Mouse (Mus musculus): ENCODE data around the gene Lrrc58. TPM values are rescaled to one million over a fixed set of nuclear protein-coding genes. Genes with fewer than 3 reads are reported as not detected.

Gene Lrrc58
- polyA plus RNA-seq, 2 experiments, result 4.1 to 8.7 TPM

DNA sequence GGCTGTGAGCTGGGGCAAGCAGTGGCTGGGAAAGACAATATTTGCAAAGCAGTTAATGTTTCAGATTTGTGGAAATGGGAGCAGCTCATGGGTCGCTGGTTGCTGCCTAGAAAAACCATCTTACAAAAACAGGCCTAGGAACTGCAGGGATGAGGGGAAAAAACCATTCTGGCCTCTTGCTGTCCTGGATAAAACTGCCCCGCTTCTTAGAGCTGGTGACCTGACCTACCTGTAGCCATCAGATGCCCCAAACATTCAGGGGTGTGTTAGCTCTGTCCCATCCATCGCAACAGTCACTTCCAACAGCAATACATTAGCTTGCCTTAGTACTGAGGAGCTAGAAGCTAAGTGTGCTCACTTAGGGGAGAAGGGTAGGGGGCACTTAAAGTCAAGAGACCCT lies 20.8 kb downstream of the Lrrc58 start:
- Histone ChIP-seq H3K4me3 (ENCODE audit: insufficient read depth in 1 of 2, low read depth in 2 of 2, low read length in 2 of 2) (no peak overlapping the region), H3K9me3 (ENCODE audit: control insufficient read depth, low read length) (no peaks in the 10 kb centered on the region), H3K27ac (no peak overlapping the region), H3K4me1 (replicated peaks; ENCODE audit: control insufficient read depth in 2 of 2, insufficient read depth in 2 of 2, low read length in 1 of 2) (peaks cover 2 to 9% of the 10 kb centered on the region in 2 experiments; a peak in 3 of 4 replicates), H3K36me3 (replicated peaks; ENCODE audit: control insufficient read depth, insufficient read depth, low read depth) (no peaks in the 10 kb centered on the region; the same call in 1 of the 2 replicates), H3K9ac (replicated peaks) (no peak overlapping the region), H3K4me2 (ENCODE audit: low read depth) (no peak overlapping the region), H3K27me3 (ENCODE audit: control insufficient read depth, insufficient read depth, low read length) (no peaks in the 10 kb centered on the region)
- TF ChIP-seq CTCF (IDR thresholded peaks at IDR 0.05; ENCODE audit: low read depth) (no peak), EP300 (IDR thresholded peaks at IDR 0.05; ENCODE audit: low read depth) (no peak)
- ATAC-seq (ENCODE audit: insufficient read depth) (no peak), DNase-seq (ENCODE audit: low read depth in 3 of 3, low spot score in 3 of 3) (no peak)
- 70% methylated on average over 3 of the region's 3 CpGs for WGBS (ENCODE audit: insufficient replicate concordance)

DNA sequence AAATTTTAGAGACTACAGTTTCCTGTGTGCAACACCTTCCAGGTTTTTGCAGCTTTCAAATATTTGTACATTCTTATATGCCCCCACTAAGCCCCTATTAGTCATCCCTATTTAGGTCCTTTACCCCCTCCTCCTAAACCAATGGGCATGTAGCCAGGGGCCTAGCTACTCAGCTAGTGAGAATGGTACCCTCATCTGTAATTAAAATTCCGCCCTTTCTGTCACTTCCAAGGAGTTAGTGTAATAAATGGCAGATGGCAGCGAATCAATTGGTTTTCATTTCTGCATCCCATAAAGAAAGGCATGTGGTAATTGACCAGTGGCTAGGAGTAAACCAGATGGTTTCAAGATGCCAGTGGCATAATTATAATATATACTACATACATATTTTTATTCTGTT lies 24.5 kb downstream of the Lrrc58 start:
- DNase-seq (ENCODE audit: low read depth in 3 of 3, low spot score in 3 of 3) (no peak), ATAC-seq (ENCODE audit: insufficient read depth) (no peak)
- Histone ChIP-seq H3K4me1 (replicated peaks; ENCODE audit: control insufficient read depth in 2 of 2, insufficient read depth in 2 of 2, low read length in 1 of 2) (peaks cover 4 to 13% of the 10 kb centered on the region in 2 experiments; a peak in 3 of 4 replicates), H3K36me3 (replicated peaks; ENCODE audit: control insufficient read depth, insufficient read depth, low read depth) (no peaks in the 10 kb centered on the region; the same call in 1 of the 2 replicates), H3K27ac (no peak overlapping the region), H3K9me3 (ENCODE audit: control insufficient read depth, low read length) (no peaks in the 10 kb centered on the region), H3K4me2 (ENCODE audit: low read depth) (no peak overlapping the region), H3K27me3 (ENCODE audit: control insufficient read depth, insufficient read depth, low read length) (no peaks in the 10 kb centered on the region), H3K9ac (replicated peaks) (no peak overlapping the region), H3K4me3 (ENCODE audit: insufficient read depth in 1 of 2, low read depth in 2 of 2, low read length in 2 of 2) (no peak overlapping the region)
- no peak for TF ChIP-seq EP300 (IDR thresholded peaks at IDR 0.05; ENCODE audit: low read depth)
- no peak for TF ChIP-seq CTCF (IDR thresholded peaks at IDR 0.05; ENCODE audit: low read depth)
- 55% methylated on average over 2 of the region's 2 CpGs for WGBS (ENCODE audit: insufficient replicate concordance)

DNA sequence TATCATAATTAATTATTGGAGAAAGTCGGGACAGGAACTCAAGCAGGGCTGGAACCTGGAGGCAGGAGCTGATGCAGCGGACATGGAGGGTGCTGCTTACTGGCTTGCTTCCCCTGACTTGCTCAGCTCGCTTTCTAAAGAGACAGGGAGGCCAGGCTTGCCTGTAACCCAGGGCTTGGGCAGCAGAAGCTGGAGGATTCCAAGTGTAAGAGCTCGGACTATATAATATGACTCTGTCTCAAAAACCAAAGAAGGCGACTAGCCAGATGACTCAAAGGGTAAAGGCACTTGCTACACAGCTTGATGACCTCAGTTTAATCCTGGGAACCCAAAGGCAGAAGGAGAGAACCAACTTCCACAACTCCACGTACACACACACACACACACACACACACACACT lies 25.2 kb downstream of the Lrrc58 start:
- ATAC-seq (ENCODE audit: insufficient read depth) (no peak), DNase-seq (ENCODE audit: low read depth in 3 of 3, low spot score in 3 of 3) (no peak)
- no peak overlapping the region for H3K4me2 ChIP-seq (ENCODE audit: low read depth)
- no peaks in the 10 kb centered on the region for H3K9me3 ChIP-seq (ENCODE audit: control insufficient read depth, low read length)
- no peak for TF ChIP-seq CTCF (IDR thresholded peaks at IDR 0.05; ENCODE audit: low read depth)
- no peak for TF ChIP-seq EP300 (IDR thresholded peaks at IDR 0.05; ENCODE audit: low read depth)
- 49% methylated on average over 6 of the region's 6 CpGs for WGBS (ENCODE audit: insufficient replicate concordance)
- H3K4me3 ChIP-seq (ENCODE audit: insufficient read depth in 1 of 2, low read depth in 2 of 2, low read length in 2 of 2), result no peak overlapping the region
- no peak overlapping the region for H3K27ac ChIP-seq
- H3K27me3 ChIP-seq (ENCODE audit: control insufficient read depth, insufficient read depth, low read length), result no peaks in the 10 kb centered on the region
- H3K36me3 ChIP-seq (replicated peaks; ENCODE audit: control insufficient read depth, insufficient read depth, low read depth), result no peaks in the 10 kb centered on the region; the same call in 1 of the 2 replicates
- peaks cover 4 to 13% of the 10 kb centered on the region in 2 experiments; a peak in 3 of 4 replicates for H3K4me1 ChIP-seq (replicated peaks; ENCODE audit: control insufficient read depth in 2 of 2, insufficient read depth in 2 of 2, low read length in 1 of 2)
- no peak overlapping the region for H3K9ac ChIP-seq (replicated peaks)

DNA sequence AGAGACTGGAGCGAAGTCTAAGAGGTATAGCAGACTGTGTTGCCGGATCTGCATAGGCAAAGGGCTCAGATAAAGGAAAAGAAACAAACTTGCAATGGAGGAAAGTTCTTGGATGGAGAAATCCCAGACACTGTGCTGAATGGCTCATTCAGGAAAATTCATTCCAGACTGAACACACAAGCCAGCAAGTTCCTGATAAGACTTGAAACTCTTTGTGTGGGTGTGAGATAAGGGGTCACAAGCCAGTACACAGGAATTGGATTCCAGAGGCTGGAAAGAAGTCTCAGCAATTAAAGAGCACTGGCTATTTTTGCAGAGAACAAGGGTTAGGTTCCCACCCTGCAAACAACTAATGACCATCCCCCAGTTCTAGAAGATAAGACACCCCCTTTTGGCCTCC lies 25.8 kb downstream of the Lrrc58 start:
- no peak overlapping the region for H3K4me2 ChIP-seq (ENCODE audit: low read depth)
- no peaks in the 10 kb centered on the region for H3K27me3 ChIP-seq (ENCODE audit: control insufficient read depth, insufficient read depth, low read length)
- no peaks in the 10 kb centered on the region; the same call in 1 of the 2 replicates for H3K36me3 ChIP-seq (replicated peaks; ENCODE audit: control insufficient read depth, insufficient read depth, low read depth)
- no peak overlapping the region for H3K27ac ChIP-seq
- no peak for ATAC-seq (ENCODE audit: insufficient read depth)
- H3K9ac ChIP-seq (replicated peaks), result no peak overlapping the region
- WGBS (ENCODE audit: insufficient replicate concordance), result 54% methylated on average over 2 of the region's 2 CpGs
- TF ChIP-seq CTCF (IDR thresholded peaks at IDR 0.05; ENCODE audit: low read depth) (no peak), EP300 (IDR thresholded peaks at IDR 0.05; ENCODE audit: low read depth) (no peak)
- peaks cover 4 to 13% of the 10 kb centered on the region in 2 experiments; a peak in 3 of 4 replicates for H3K4me1 ChIP-seq (replicated peaks; ENCODE audit: control insufficient read depth in 2 of 2, insufficient read depth in 2 of 2, low read length in 1 of 2)
- H3K9me3 ChIP-seq (ENCODE audit: control insufficient read depth, low read length), result no peaks in the 10 kb centered on the region
- DNase-seq (ENCODE audit: low read depth in 3 of 3, low spot score in 3 of 3), result peak in 1 of 3 experiments; percentile 23
- H3K4me3 ChIP-seq (ENCODE audit: insufficient read depth in 1 of 2, low read depth in 2 of 2, low read length in 2 of 2), result no peak overlapping the region

DNA sequence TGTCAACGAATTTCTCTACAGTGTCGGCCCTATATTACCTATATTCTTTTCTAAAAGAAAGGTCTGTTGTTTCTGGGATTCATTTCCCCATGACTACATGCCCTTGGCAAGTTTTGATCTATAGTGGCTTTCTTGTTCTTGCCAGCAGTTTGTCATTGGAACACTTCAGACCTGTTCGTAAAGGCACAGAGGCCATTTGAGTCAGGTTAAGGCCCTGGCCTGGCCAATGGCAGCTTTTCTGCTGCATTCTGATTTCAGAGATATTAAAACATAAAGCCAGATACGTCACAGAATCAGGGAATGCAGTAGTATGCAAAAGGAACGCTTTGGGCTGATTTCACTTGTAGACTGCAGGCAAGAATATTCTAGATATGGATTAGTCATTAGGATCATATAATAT lies 30.6 kb downstream of the Lrrc58 start:
- no peak for DNase-seq (ENCODE audit: low read depth in 3 of 3, low spot score in 3 of 3)
- no peaks in the 10 kb centered on the region for H3K36me3 ChIP-seq (replicated peaks; ENCODE audit: control insufficient read depth, insufficient read depth, low read depth)
- H3K27ac ChIP-seq, result no peak overlapping the region
- H3K9me3 ChIP-seq (ENCODE audit: control insufficient read depth, low read length), result no peaks in the 10 kb centered on the region
- no peak overlapping the region for H3K4me2 ChIP-seq (ENCODE audit: low read depth)
- 61% methylated on average over 5 of the region's 5 CpGs for WGBS (ENCODE audit: insufficient replicate concordance)
- H3K27me3 ChIP-seq (ENCODE audit: control insufficient read depth, insufficient read depth, low read length), result no peaks in the 10 kb centered on the region
- ATAC-seq (ENCODE audit: insufficient read depth), result no peak
- H3K4me1 ChIP-seq (replicated peaks; ENCODE audit: control insufficient read depth in 2 of 2, insufficient read depth in 2 of 2, low read length in 1 of 2), result peaks cover 4 to 6% of the 10 kb centered on the region in 2 experiments; a peak in 3 of 4 replicates
- no peak overlapping the region for H3K4me3 ChIP-seq (ENCODE audit: insufficient read depth in 1 of 2, low read depth in 2 of 2, low read length in 2 of 2)
- TF ChIP-seq EP300 (IDR thresholded peaks at IDR 0.05; ENCODE audit: low read depth) (no peak), CTCF (IDR thresholded peaks at IDR 0.05; ENCODE audit: low read depth) (no peak)
- H3K9ac ChIP-seq (replicated peaks), result no peak overlapping the region

Data from liver, embryonic 14.5 days (tissue).